Mouse (Mus musculus) MEL (cell line): ENCODE results near the gene Tha1.

Source experiments
- CTCF ChIP-seq, 3 experiments: IDR thresholded peaks in 2 of 3; conservative IDR thresholded peaks in 1 of 3; 2 replicates each; pipeline ENCODE4 v1.5.1; 2011 to 2012; ENCODE audit warnings: low read length in 3 of 3, low read depth in 2 of 3, mild to moderate bottlenecking in 2 of 3, improper control_type of control experiment in 1 of 3, inconsistent platforms in 1 of 3, mixed read lengths in 1 of 3, moderate library complexity in 1 of 3; ENCODE audit not compliant: control insufficient read depth in 1 of 3, insufficient read depth in 1 of 3, poor library complexity in 1 of 3, severe bottlenecking in 1 of 3
- GATA1 ChIP-seq: IDR thresholded peaks from 2 replicates; pipeline ENCODE4 v1.6.1; 2011; ENCODE audit warnings: low read depth, low read length, improper control_type of control experiment
- JUND ChIP-seq: IDR thresholded peaks from 2 replicates; pipeline ENCODE4 v1.6.1; 2011; ENCODE audit warnings: low read depth, mild to moderate bottlenecking, improper control_type of control experiment, low read length
- MAFK ChIP-seq: IDR thresholded peaks from 2 replicates; pipeline ENCODE4 v1.6.1; 2011; ENCODE audit warnings: low read depth, mild to moderate bottlenecking, low read length, improper control_type of control experiment, borderline replicate concordance
- MYC ChIP-seq: IDR thresholded peaks from 2 replicates; pipeline ENCODE4 v1.6.1; 2011; ENCODE audit warnings: low read depth, mild to moderate bottlenecking, low read length, improper control_type of control experiment, moderate library complexity
- POLR2A ChIP-seq, 2 experiments: IDR thresholded peaks; 2 replicates each; pipeline ENCODE4 v1.6.1; 2011 to 2012; ENCODE audit warnings: low read length in 2 of 2, mild to moderate bottlenecking in 2 of 2, control low read depth in 1 of 2, improper control_type of control experiment in 1 of 2, low read depth in 1 of 2, moderate library complexity in 1 of 2; ENCODE audit not compliant: control insufficient read depth in 1 of 2, insufficient read depth in 1 of 2, poor library complexity in 1 of 2
- TBP ChIP-seq: IDR thresholded peaks from 2 replicates; pipeline ENCODE4 v1.8.0; 2011; ENCODE audit warnings: low read depth, low read length, improper control_type of control experiment
- TCF12 ChIP-seq: IDR thresholded peaks from 2 replicates; pipeline ENCODE4 v1.6.1; 2014; ENCODE audit warnings: low read depth, mild to moderate bottlenecking, inconsistent platforms, low read length, improper control_type of control experiment, moderate library complexity
- ZKSCAN1 ChIP-seq: IDR thresholded peaks from 2 replicates; pipeline ENCODE4 v1.6.1; 2012; ENCODE audit warnings: low read depth, mild to moderate bottlenecking, inconsistent platforms, low read length, improper control_type of control experiment, moderate library complexity

- TF ChIP-seq CTCF (IDR thresholded peaks at IDR 0.05 in 2 of 3, conservative IDR thresholded peaks at IDR 0.05 in 1 of 3; ENCODE audit: control insufficient read depth in 1 of 3, insufficient read depth in 1 of 3, low read depth in 2 of 3, low read length in 3 of 3, poor library complexity in 1 of 3, severe bottlenecking in 1 of 3), result no peak
- no peak for TF ChIP-seq JUND
- peak in 1 of 2 experiments; percentile 25; a peak in 1 of 4 replicates for TF ChIP-seq POLR2A (IDR thresholded peaks at IDR 0.05; ENCODE audit: control insufficient read depth in 1 of 2, insufficient read depth in 1 of 2, low read depth in 1 of 2, low read length in 2 of 2, poor library complexity in 1 of 2)
- TF ChIP-seq TCF12, result no peak
- no peak for TF ChIP-seq TBP
- TF ChIP-seq GATA1, result no peak
- no peak for TF ChIP-seq MAFK
- no peak for TF ChIP-seq ZKSCAN1
- no peak for TF ChIP-seq MYC
These were observed 50.5 kb downstream of the Tha1 start for GRCm38 (mm10) chr11:117822728-117823241.
